Mouse (Mus musculus) lung, postnatal 0 days (tissue): ENCODE results near the gene Akap7.

Experiments
- CTCF ChIP-seq: IDR thresholded peaks from 2 replicates; pipeline ENCODE4 v1.5.1; 2016; ENCODE audit warnings: antibody characterized with exemption, mild to moderate bottlenecking
- EP300 ChIP-seq: IDR thresholded peaks from 2 replicates; pipeline ENCODE4 v1.6.1; 2016; ENCODE audit warnings: antibody characterized with exemption, mild to moderate bottlenecking, control low read depth

GRCm38 (mm10) chr10:25261176-25261575 lies 46.5 kb downstream of the Akap7 start:
- no peak for TF ChIP-seq CTCF
- TF ChIP-seq EP300: no peak
